Mouse (Mus musculus): ENCODE measurements around the gene Gpr182. TPM values are rescaled to one million over a fixed set of nuclear protein-coding genes. Genes with fewer than 3 reads are reported as not detected.

The Gpr182 gene
- total and polyA plus RNA-seq, 3 experiments: 0.13 TPM; not detected in 2

DNA sequence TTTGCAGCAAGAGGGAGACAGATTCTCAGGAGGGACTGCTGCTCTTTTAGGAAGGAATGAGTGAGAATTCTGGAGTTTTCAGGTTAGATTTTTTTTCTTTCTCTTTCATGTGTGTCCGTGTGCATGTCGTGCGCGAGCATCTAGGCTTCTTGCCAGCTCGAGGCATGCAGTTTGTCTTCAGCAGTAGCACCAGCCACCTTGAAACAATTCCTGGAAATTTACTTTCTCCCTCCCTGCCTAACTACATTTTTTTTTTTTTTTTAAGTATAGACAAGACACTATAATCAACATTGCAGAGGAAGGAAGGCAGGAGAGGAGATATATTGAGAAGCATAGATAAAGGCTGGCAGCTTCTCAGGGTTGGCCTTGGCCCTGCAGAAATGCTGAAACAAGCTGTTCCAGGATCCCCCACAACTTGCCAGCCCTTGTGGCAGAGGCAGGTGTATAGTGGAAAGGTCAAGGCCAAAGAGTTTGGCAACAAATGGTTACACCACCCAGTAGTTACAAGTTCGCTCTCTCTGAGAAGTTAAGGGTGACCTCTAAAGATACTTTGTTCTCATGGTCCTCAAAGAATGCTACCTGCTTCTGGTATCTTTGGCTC is 3.1 kb upstream of the Gpr182 start:
- H3K9me3 ChIP-seq (replicated peaks; ENCODE audit: low read length): peaks cover 7% of the 10 kb centered on the region

GRCm38 (mm10) chr10:127750136-127750777 is 1.3 kb downstream of the Gpr182 start:
- no peaks in the 10 kb centered on the region for H3K79me2 ChIP-seq (replicated peaks; ENCODE audit: control insufficient read depth, extremely low read depth, insufficient read depth, poor library complexity, severe bottlenecking)
- peaks cover 5 to 14% of the 10 kb centered on the region in 2 experiments; a peak in 2 of 4 replicates for H3K4me1 ChIP-seq (ENCODE audit: control insufficient read depth in 1 of 2, insufficient read depth in 2 of 2)
- dilution Hi-C loops (cut with MboI; ENCODE audit: extremely low pct_ligation_motif_present, extremely low pct_unique_long_range_greater_than_20kb, low sequenced_read_pairs) (no loop called here), in situ Hi-C loops (cut with MboI; ENCODE audit: low pct_ligation_motif_present, low pct_unique_long_range_greater_than_20kb, low sequenced_read_pairs) (no loop called here)
- no peak overlapping the region for H3K4me3 ChIP-seq (replicated peaks in 1 of 3; ENCODE audit: low read depth in 2 of 3, low read length in 2 of 3, poor library complexity in 1 of 3)
- TF ChIP-seq PAX5 (IDR thresholded peaks at IDR 0.05; ENCODE audit: low read length) (no peak), USF2 (conservative IDR thresholded peaks at IDR 0.05; ENCODE audit: low read depth, low read length) (no peak), MAX (IDR thresholded peaks at IDR 0.05; ENCODE audit: low read length) (no peak), MXI1 (IDR thresholded peaks at IDR 0.05; ENCODE audit: low read depth, low read length) (no peak), RCOR1 (conservative IDR thresholded peaks at IDR 0.05; ENCODE audit: low read depth, low read length) (no peak), EP300 (IDR thresholded peaks at IDR 0.05; ENCODE audit: low read length) (no peak), RAD21 (IDR thresholded peaks at IDR 0.05; ENCODE audit: low read depth, low read length) (no peak), MEF2A (IDR thresholded peaks at IDR 0.05; ENCODE audit: borderline replicate concordance, low read depth, low read length) (no peak)
- H3K36me3 ChIP-seq (replicated peaks in 1 of 2; ENCODE audit: control insufficient read depth in 1 of 2, insufficient read depth in 1 of 2, low read length in 1 of 2): peaks cover 0 to 26% of the 10 kb centered on the region in 2 experiments
- no peak overlapping the region for H3K4me2 ChIP-seq (ENCODE audit: insufficient read depth, low read depth, poor library complexity, severe bottlenecking)
- no peak for DNase-seq (ENCODE audit: extremely low read depth)
- no peak overlapping the region for H3K27ac ChIP-seq (ENCODE audit: insufficient read depth, low read depth)
- no peak overlapping the region for H3K9ac ChIP-seq (ENCODE audit: insufficient read depth, low read depth)
- no peaks in the 10 kb centered on the region for H3K9me3 ChIP-seq (replicated peaks; ENCODE audit: low read length)
- no peaks in the 10 kb centered on the region for H3K27me3 ChIP-seq (replicated peaks)

More for the DNA sequence above, 3.1 kb upstream of the Gpr182 start:
- no peak for DNase-seq (ENCODE audit: extremely low read depth)
- no peak overlapping the region for H3K9ac ChIP-seq (ENCODE audit: insufficient read depth, low read depth)
- H3K36me3 ChIP-seq (replicated peaks in 1 of 2; ENCODE audit: control insufficient read depth in 1 of 2, insufficient read depth in 1 of 2, low read length in 1 of 2): peaks cover 0 to 2% of the 10 kb centered on the region in 2 experiments
- no peaks in the 10 kb centered on the region for H3K79me2 ChIP-seq (replicated peaks; ENCODE audit: control insufficient read depth, extremely low read depth, insufficient read depth, poor library complexity, severe bottlenecking)
- H3K27me3 ChIP-seq (replicated peaks): peaks cover 17% of the 10 kb centered on the region
- H3K27ac ChIP-seq (ENCODE audit: insufficient read depth, low read depth): no peak overlapping the region
- H3K4me2 ChIP-seq (ENCODE audit: insufficient read depth, low read depth, poor library complexity, severe bottlenecking): no peak overlapping the region
- H3K4me1 ChIP-seq (ENCODE audit: control insufficient read depth in 1 of 2, insufficient read depth in 2 of 2): no peaks in the 10 kb centered on the region
- TF ChIP-seq RCOR1 (conservative IDR thresholded peaks at IDR 0.05; ENCODE audit: low read depth, low read length) (no peak), POLR2A (IDR thresholded peaks at IDR 0.05; ENCODE audit: low read depth, low read length) (no peak), E2F4 (IDR thresholded peaks at IDR 0.05; ENCODE audit: insufficient replicate concordance, low read depth, low read length) (no peak), CHD1 (IDR thresholded peaks at IDR 0.05; ENCODE audit: low read depth, low read length) (no peak), ETS1 (conservative IDR thresholded peaks at IDR 0.05; ENCODE audit: low read depth, low read length) (no peak), MAX (IDR thresholded peaks at IDR 0.05; ENCODE audit: low read length) (no peak), ZNF384 (IDR thresholded peaks at IDR 0.05; ENCODE audit: low read depth, low read length) (no peak), MAZ (IDR thresholded peaks at IDR 0.05; ENCODE audit: low read depth, low read length) (no peak), JUN (IDR thresholded peaks at IDR 0.05; ENCODE audit: insufficient read depth, low read depth, low read length) (no peak), SMC3 (IDR thresholded peaks at IDR 0.05; ENCODE audit: low read depth, low read length) (no peak), KAT2A (IDR thresholded peaks at IDR 0.05; ENCODE audit: insufficient replicate concordance, low read length) (no peak), IRF4 (IDR thresholded peaks at IDR 0.05; ENCODE audit: low read depth, low read length) (no peak), ZC3H11A (IDR thresholded peaks at IDR 0.05; ENCODE audit: low read depth, low read length) (no peak), POLR2AphosphoS2 (IDR thresholded peaks at IDR 0.05; ENCODE audit: low read depth, low read length) (no peak), NELFE (IDR thresholded peaks at IDR 0.05; ENCODE audit: low read depth, low read length) (no peak), HCFC1 (IDR thresholded peaks at IDR 0.05; ENCODE audit: low read depth, low read length) (no peak), SIN3A (IDR thresholded peaks at IDR 0.05; ENCODE audit: low read length) (no peak), GABPA (IDR thresholded peaks at IDR 0.05; ENCODE audit: insufficient replicate concordance, low read depth, low read length) (no peak), TCF12 (IDR thresholded peaks at IDR 0.05; ENCODE audit: low read depth, low read length) (no peak), CTCF (conservative IDR thresholded peaks at IDR 0.05 in 1 of 2, IDR thresholded peaks at IDR 0.05 in 1 of 2; ENCODE audit: low read depth in 2 of 2, low read length in 2 of 2) (no peak)
- dilution Hi-C loops (cut with MboI; ENCODE audit: extremely low pct_ligation_motif_present, extremely low pct_unique_long_range_greater_than_20kb, low sequenced_read_pairs) (no loop called here), in situ Hi-C loops (cut with MboI; ENCODE audit: low pct_ligation_motif_present, low pct_unique_long_range_greater_than_20kb, low sequenced_read_pairs) (no loop called here)
- no peak overlapping the region for H3K4me3 ChIP-seq (replicated peaks in 1 of 3; ENCODE audit: low read depth in 2 of 3, low read length in 2 of 3, poor library complexity in 1 of 3)
